Mouse (Mus musculus) left cerebral cortex, postnatal 14 days (tissue): Measurements from ENCODE around the gene Rprml. TPM values are rescaled to one million over a fixed set of nuclear protein-coding genes. Genes with fewer than 3 reads are reported as not detected.

Experiments used
- DNase-seq, 2 experiments: peaks; one replicate each; pipeline ENCODE4 v3.0.0; 2021 to 2022; ENCODE audit warnings: low spot score in 2 of 2, mixed read lengths in 1 of 2
- intact Hi-C: fragments of 180-260 bp; cut with DNase I; formaldehyde crosslinking; loops from one replicate; pipeline ENCODE4 v1.15.1; 2025
- total RNA-seq, 2 experiments: library from RNA; stranded (reverse); gene quantifications; 2 replicates each; pipeline ENCODE4 v1.2.3; 2021

Rprml gene
- total RNA-seq, 2 experiments from 2014 or later = 114 to 120 TPM

GRCm38 (mm10) chr11:103658189-103658588, 8.8 kb downstream of the Rprml start:
- peak in 1 of 2 experiments; percentile 67 for DNase-seq
- intact Hi-C loops = no loop called here

GRCm38 (mm10) chr11:103661863-103662262, 12.5 kb downstream of the Rprml start:
- intact Hi-C loops = no loop called here
- peak; percentile 58 to 63 for DNase-seq

- intact Hi-C loops = no loop called here
- DNase-seq = peak; percentile 85 to 91
Measured at GRCm38 (mm10) chr11:103662546-103662945, 13.2 kb downstream of the Rprml start.

GRCm38 (mm10) chr11:103663119-103663518, 13.7 kb downstream of the Rprml start:
- DNase-seq = no peak
- intact Hi-C loops = no loop called here

GRCm38 (mm10) chr11:103665695-103666094, 16.3 kb downstream of the Rprml start:
- intact Hi-C loops = loop anchor here (2.0 kb wide), 1 partner anchor 13 kb away; no protein-coding TSS in a partner anchor
- peak in 1 of 2 experiments; percentile 67 for DNase-seq

GRCm38 (mm10) chr11:103666181-103666906, 17.0 kb downstream of the Rprml start:
- DNase-seq = peak; percentile 83 to 97
- intact Hi-C loops = loop anchor here (2.0 kb wide), 1 partner anchor 14 kb away; no protein-coding TSS in a partner anchor

- intact Hi-C loops = loop anchor here (2.0 kb wide), 1 partner anchor 14 kb away; no protein-coding TSS in a partner anchor
Measured at GRCm38 (mm10) chr11:103666907-103667426, 17.6 kb downstream of the Rprml start.

GRCm38 (mm10) chr11:103675556-103675955, 26.2 kb downstream of the Rprml start:
- intact Hi-C loops = loop anchor here (2.0 to 5.0 kb wide), 2 partner anchors 37 to 82 kb away; partner anchors contain the start of gene Lyzl6
- DNase-seq = peak; percentile 91 to 93

More at GRCm38 (mm10) chr11:103666907-103667426, 17.6 kb downstream of the Rprml start:
- DNase-seq = no peak

GRCm38 (mm10) chr11:103677042-103677441, 27.7 kb downstream of the Rprml start:
- intact Hi-C loops = loop anchor here (5.0 kb wide), 1 partner anchor 80 kb away; no protein-coding TSS in a partner anchor
- DNase-seq = peak in 1 of 2 experiments; percentile 59

GRCm38 (mm10) chr11:103683667-103684334, 34.4 kb downstream of the Rprml start:
- intact Hi-C loops = no loop called here
- no peak for DNase-seq

- intact Hi-C loops = no loop called here
- peak; percentile 49 to 61 for DNase-seq
Measured at GRCm38 (mm10) chr11:103685261-103685736, 35.9 kb downstream of the Rprml start.

GRCm38 (mm10) chr11:103686706-103687105, 37.3 kb downstream of the Rprml start:
- no peak for DNase-seq
- intact Hi-C loops = no loop called here

- intact Hi-C loops = no loop called here
- no peak for DNase-seq
Measured at GRCm38 (mm10) chr11:103688271-103688979, 39.1 kb downstream of the Rprml start.

- no peak for DNase-seq
- intact Hi-C loops = no loop called here
Measured at GRCm38 (mm10) chr11:103688980-103689378, 39.6 kb downstream of the Rprml start.

- intact Hi-C loops = no loop called here
- DNase-seq = no peak
Measured at GRCm38 (mm10) chr11:103691036-103691435, 41.7 kb downstream of the Rprml start.

GRCm38 (mm10) chr11:103693241-103693640, 43.9 kb downstream of the Rprml start:
- DNase-seq = no peak
- intact Hi-C loops = no loop called here

- DNase-seq = peak in 1 of 2 experiments; percentile 38
- intact Hi-C loops = no loop called here
Measured at GRCm38 (mm10) chr11:103696851-103697564, 47.6 kb downstream of the Rprml start.

- intact Hi-C loops = no loop called here
- peak; percentile 87 to 90 for DNase-seq
Measured at GRCm38 (mm10) chr11:103697565-103698176, 48.3 kb downstream of the Rprml start, which contains the start of gene Gosr2. Gene Gosr2 (minus strand): TSS chr11:103697898.
